Mouse (Mus musculus): ENCODE data around the gene Traip. TPM values are rescaled to one million over a fixed set of nuclear protein-coding genes. Genes with fewer than 3 reads are reported as not detected.
A peak's percentile ranks its signal among the peaks of the same experiment; 100 is the strongest.

Gene Traip
- polyA plus RNA-seq (2012; rRNA removed): 0.26 and 0.28 TPM in 2 replicates

DNA sequence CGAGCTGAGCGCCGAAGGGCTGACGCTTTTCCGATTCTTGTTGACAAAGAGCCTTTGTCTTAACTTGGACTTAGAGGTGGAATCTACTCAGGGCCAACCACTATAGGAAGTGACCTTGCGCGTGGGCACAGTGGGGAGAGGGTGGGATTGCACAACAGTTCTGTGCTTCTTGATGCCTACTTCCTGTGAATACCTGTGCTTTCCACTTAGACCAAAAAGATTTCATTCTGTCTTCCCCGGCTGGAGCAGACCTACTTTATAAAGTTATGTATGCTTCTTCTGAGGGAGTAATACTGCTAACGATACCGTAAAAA is at the start of gene Traip:
Gene Traip, plus strand, starts transcription at position 215 of the 314 bp plus-strand sequence.
- TF ChIP-seq POLR2A (IDR thresholded peaks at IDR 0.05; ENCODE audit: low read depth, low read length) (no peak), CTCF (conservative IDR thresholded peaks at IDR 0.05; ENCODE audit: insufficient read depth, insufficient read length, low read depth, low read length) (no peak)
- DNase-seq: no peak
- no peaks in the 10 kb centered on the region for H3K27me3 ChIP-seq (replicated peaks; ENCODE audit: control insufficient read depth, insufficient read depth, low read length)
- H3K27ac ChIP-seq (ENCODE audit: insufficient read depth, low read depth, low read length): peak within 1 kb of the TSS; percentile 48; the same call in 1 of the 2 replicates
- no peaks in the 10 kb centered on the region for H3K4me1 ChIP-seq (ENCODE audit: control insufficient read depth, insufficient read depth, low read length)
- H3K4me3 ChIP-seq (ENCODE audit: insufficient read depth, low read depth, low read length): peak within 1 kb of the TSS; percentile 76
- no peaks in the 10 kb centered on the region for H3K36me3 ChIP-seq (ENCODE audit: control insufficient read depth, insufficient read depth, low read length)
- 86% methylated on average over 10 of the region's 10 CpGs for WGBS

DNA sequence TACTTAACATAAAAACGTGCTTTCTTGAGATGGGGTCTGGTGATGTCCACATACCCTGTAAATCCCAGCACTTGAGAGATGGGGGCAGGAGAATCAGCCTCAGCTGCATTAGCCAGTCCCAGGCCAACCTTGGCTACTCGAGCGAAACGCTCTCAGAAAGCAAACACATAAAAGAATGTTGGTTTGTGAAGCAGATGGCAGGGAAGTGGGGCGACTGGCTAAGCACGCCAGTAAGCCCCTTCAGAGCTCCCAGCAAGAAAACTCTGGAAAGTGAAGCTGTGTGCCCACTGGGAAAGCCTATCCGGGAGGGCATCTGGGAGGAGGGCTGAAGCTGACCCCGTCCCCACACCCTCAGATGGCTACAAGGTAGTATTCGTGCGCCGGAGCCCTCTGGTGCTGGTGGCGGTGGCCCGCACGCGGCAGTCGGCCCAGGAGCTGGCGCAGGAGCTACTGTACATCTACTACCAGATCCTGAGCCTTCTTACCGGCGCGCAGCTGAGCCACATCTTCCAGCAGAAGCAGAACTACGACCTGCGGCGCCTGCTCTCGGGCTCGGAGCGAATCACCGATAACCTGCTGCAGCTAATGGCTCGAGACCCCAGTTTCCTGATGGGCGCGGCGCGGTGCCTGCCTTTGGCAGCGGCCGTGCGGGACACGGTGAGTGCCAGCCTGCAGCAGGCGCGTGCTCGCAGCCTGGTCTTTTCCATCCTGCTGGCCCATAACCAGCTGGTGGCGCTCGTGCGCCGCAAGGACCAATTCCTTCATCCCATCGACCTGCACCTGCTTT is 48.9 kb upstream of the Traip start:
- 47% methylated on average over 44 of the region's 44 CpGs for WGBS
- Histone ChIP-seq H3K4me1 (ENCODE audit: control insufficient read depth, insufficient read depth, low read length) (no peaks in the 10 kb centered on the region; the same call in 1 of the 2 replicates), H3K36me3 (ENCODE audit: control insufficient read depth, insufficient read depth, low read length) (0 out of 2 replicates have a peak, but pooled peaks cover 1% of the 10 kb centered on the region), H3K27me3 (replicated peaks; ENCODE audit: control insufficient read depth, insufficient read depth, low read length) (no peaks in the 10 kb centered on the region), H3K4me3 (ENCODE audit: insufficient read depth, low read depth, low read length) (no peak overlapping the region), H3K27ac (ENCODE audit: insufficient read depth, low read depth, low read length) (no peak overlapping the region)
- peak; percentile 77 for DNase-seq
- no peak for TF ChIP-seq POLR2A (IDR thresholded peaks at IDR 0.05; ENCODE audit: low read depth, low read length)
- TF ChIP-seq CTCF (conservative IDR thresholded peaks at IDR 0.05; ENCODE audit: insufficient read depth, insufficient read length, low read depth, low read length): no peak; the same call in 1 of the 2 replicates

DNA sequence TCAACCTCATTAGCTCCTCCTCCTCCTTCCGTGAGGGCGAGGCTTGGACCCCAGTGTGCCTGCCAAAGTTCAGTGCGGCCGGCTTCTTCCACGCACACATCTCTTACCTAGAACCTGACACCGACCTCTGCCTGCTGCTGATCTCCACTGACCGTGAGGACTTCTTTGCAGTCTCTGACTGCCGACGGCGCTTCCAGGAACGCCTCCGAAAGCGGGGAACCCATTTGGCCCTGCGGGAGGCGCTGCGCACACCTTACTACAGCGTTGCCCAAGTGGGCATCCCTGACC is 48.4 kb upstream of the Traip start:
- Histone ChIP-seq H3K4me1 (ENCODE audit: control insufficient read depth, insufficient read depth, low read length) (peaks cover 3% of the 10 kb centered on the region; the same call in 1 of the 2 replicates), H3K27me3 (replicated peaks; ENCODE audit: control insufficient read depth, insufficient read depth, low read length) (no peaks in the 10 kb centered on the region), H3K27ac (ENCODE audit: insufficient read depth, low read depth, low read length) (no peak overlapping the region), H3K4me3 (ENCODE audit: insufficient read depth, low read depth, low read length) (no peak overlapping the region), H3K36me3 (ENCODE audit: control insufficient read depth, insufficient read depth, low read length) (0 out of 2 replicates have a peak, but pooled peaks cover 1% of the 10 kb centered on the region)
- TF ChIP-seq POLR2A (IDR thresholded peaks at IDR 0.05; ENCODE audit: low read depth, low read length) (no peak), CTCF (conservative IDR thresholded peaks at IDR 0.05; ENCODE audit: insufficient read depth, insufficient read length, low read depth, low read length) (no peak)
- 54% methylated on average over 17 of the region's 17 CpGs for WGBS
- no peak for DNase-seq

DNA sequence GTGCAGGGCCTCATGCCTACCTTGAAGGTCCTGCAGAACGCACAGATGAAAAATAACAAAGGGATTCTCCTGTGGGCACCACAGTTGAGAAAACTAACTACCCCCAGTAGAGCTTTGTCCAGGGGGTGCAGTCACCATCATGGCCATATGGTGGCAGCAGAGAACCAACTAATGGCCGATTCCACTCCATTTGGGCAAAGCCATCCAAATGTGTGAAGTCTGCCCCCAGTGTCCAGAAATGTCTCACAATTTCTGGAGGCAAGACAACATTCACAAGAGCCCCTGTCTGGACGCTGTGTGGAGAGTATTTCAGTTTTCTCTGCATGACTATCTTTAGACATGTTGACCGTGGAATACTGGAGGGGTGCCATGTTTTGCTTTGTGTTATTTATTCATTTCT is 45.2 kb upstream of the Traip start:
- Histone ChIP-seq H3K27me3 (replicated peaks; ENCODE audit: control insufficient read depth, insufficient read depth, low read length) (no peaks in the 10 kb centered on the region), H3K4me1 (ENCODE audit: control insufficient read depth, insufficient read depth, low read length) (peaks cover 3% of the 10 kb centered on the region; the same call in 1 of the 2 replicates), H3K36me3 (ENCODE audit: control insufficient read depth, insufficient read depth, low read length) (no peaks in the 10 kb centered on the region), H3K27ac (ENCODE audit: insufficient read depth, low read depth, low read length) (no peak overlapping the region), H3K4me3 (ENCODE audit: insufficient read depth, low read depth, low read length) (no peak overlapping the region)
- DNase-seq: peak; percentile 87
- 2% methylated on average over 4 of the region's 4 CpGs for WGBS
- TF ChIP-seq CTCF (conservative IDR thresholded peaks at IDR 0.05; ENCODE audit: insufficient read depth, insufficient read length, low read depth, low read length) (peak; percentile 99), POLR2A (IDR thresholded peaks at IDR 0.05; ENCODE audit: low read depth, low read length) (no peak)

- TF ChIP-seq POLR2A (IDR thresholded peaks at IDR 0.05; ENCODE audit: low read depth, low read length) (no peak), CTCF (conservative IDR thresholded peaks at IDR 0.05; ENCODE audit: insufficient read depth, insufficient read length, low read depth, low read length) (no peak)
- 12% methylated on average over 19 of the region's 19 CpGs for WGBS
- Histone ChIP-seq H3K4me3 (ENCODE audit: insufficient read depth, low read depth, low read length) (peak within 1 kb of the TSS; percentile 40), H3K36me3 (ENCODE audit: control insufficient read depth, insufficient read depth, low read length) (no peaks in the 10 kb centered on the region), H3K27ac (ENCODE audit: insufficient read depth, low read depth, low read length) (no peak within 1 kb of the TSS), H3K4me1 (ENCODE audit: control insufficient read depth, insufficient read depth, low read length) (peaks cover 3% of the 10 kb centered on the region; the same call in 1 of the 2 replicates), H3K27me3 (replicated peaks; ENCODE audit: control insufficient read depth, insufficient read depth, low read length) (no peaks in the 10 kb centered on the region)
- DNase-seq: peak; percentile 89
These were observed 43.5 kb upstream of the Traip start, which contains the start of gene Mst1r for GRCm38 (mm10) chr9:107906252-107906966. TSS of gene Mst1r (plus strand) at chr9:107906873.

DNA sequence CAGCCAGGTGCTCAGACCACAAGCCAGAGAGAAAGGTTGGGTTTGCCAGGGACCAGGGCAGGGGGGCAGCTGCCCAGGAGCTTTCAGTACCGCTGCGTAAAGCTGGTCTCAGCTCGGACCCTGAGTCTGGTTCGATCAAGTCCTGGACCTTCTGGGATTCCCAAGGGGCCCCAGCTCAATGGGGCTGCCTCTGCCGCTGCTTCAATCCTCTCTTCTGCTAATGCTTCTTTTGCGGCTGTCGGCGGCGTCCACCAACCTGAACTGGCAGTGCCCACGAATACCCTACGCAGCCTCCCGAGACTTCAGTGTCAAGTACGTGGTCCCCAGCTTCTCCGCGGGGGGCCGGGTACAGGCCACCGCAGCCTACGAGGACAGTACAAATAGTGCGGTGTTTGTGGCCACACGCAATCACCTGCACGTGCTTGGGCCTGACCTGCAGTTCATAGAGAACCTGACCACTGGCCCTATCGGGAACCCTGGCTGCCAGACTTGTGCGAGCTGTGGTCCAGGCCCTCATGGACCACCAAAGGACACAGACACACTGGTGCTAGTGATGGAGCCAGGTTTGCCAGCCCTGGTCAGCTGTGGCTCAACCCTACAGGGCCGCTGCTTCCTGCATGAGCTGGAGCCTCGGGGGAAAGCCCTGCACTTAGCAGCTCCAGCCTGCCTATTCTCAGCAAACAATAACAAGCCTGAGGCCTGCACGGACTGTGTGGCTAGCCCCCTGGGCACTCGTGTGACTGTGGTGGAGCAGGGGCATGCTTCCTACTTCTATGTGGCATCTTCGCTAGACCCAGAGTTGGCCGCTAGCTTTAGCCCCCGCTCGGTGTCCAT is 42.8 kb upstream of the Traip start:
- DNase-seq: no peak
- TF ChIP-seq POLR2A (IDR thresholded peaks at IDR 0.05; ENCODE audit: low read depth, low read length) (no peak), CTCF (conservative IDR thresholded peaks at IDR 0.05; ENCODE audit: insufficient read depth, insufficient read length, low read depth, low read length) (no peak)
- no peaks in the 10 kb centered on the region for H3K27me3 ChIP-seq (replicated peaks; ENCODE audit: control insufficient read depth, insufficient read depth, low read length)
- peak overlapping the region; percentile 40 for H3K4me3 ChIP-seq (ENCODE audit: insufficient read depth, low read depth, low read length)
- H3K36me3 ChIP-seq (ENCODE audit: control insufficient read depth, insufficient read depth, low read length): no peaks in the 10 kb centered on the region
- WGBS: 52% methylated on average over 31 of the region's 31 CpGs
- peaks cover 3% of the 10 kb centered on the region; the same call in 1 of the 2 replicates for H3K4me1 ChIP-seq (ENCODE audit: control insufficient read depth, insufficient read depth, low read length)
- no peak overlapping the region for H3K27ac ChIP-seq (ENCODE audit: insufficient read depth, low read depth, low read length)

Measured in kidney, adult 2 months (tissue).